Mouse (Mus musculus) limb, embryonic 10.5 days (tissue): ENCODE measurements around the gene N4bp2l1. TPM values are rescaled to one million over a fixed set of nuclear protein-coding genes. Genes with fewer than 3 reads are reported as not detected.

Experiments used
- DNase-seq: peaks from one replicate; pipeline ENCODE4 v3.0.0-alpha.2; 2017; ENCODE audit warnings: low spot score
- H3K27ac ChIP-seq: fragments of 300-500 bp; sonication (generic); 2 replicates; pipeline ENCODE4 v1.5.1; 2016; ENCODE audit warnings: mild to moderate bottlenecking
- H3K27me3 ChIP-seq: fragments of 300-500 bp; sonication (generic); 2 replicates; pipeline ENCODE4 v1.6.1; 2016; ENCODE audit warnings: low read depth, mild to moderate bottlenecking; ENCODE audit not compliant: poor library complexity, severe bottlenecking
- H3K36me3 ChIP-seq: fragments of 300-500 bp; sonication (generic); 2 replicates; pipeline ENCODE4 v1.6.1; 2016; ENCODE audit warnings: mild to moderate bottlenecking, moderate library complexity
- H3K4me1 ChIP-seq: fragments of 300-500 bp; sonication (generic); 2 replicates; pipeline ENCODE4 v1.6.1; 2016
- H3K4me3 ChIP-seq: fragments of 300-500 bp; sonication (generic); 2 replicates; pipeline ENCODE4 v1.5.1; 2016; ENCODE audit warnings: mild to moderate bottlenecking, moderate library complexity
- H3K9me3 ChIP-seq: fragments of 300-500 bp; sonication (generic); replicated peaks from 2 replicates; pipeline ENCODE4 v1.6.1; 2016; ENCODE audit warnings: mild to moderate bottlenecking
- WGBS: fragments of 180-500 bp; shearing (Covaris S2); methylation state at CpG from one replicate; pipeline ENCODE4 v1.1.7; 2016; 5-methylcytosine and 5-hydroxymethylcytosine counted together
- polyA plus RNA-seq: library from polyadenylated mRNA; unstranded; fragments of >200 nt; fragmentation: Nextera tagmentation; extraction: Ambion mirVana; gene quantifications from 2 replicates; pipeline ENCODE4 v1.2.1, GENCODE M21; 2016

Gene N4bp2l1
- polyA plus RNA-seq, 1 experiment from 2014 or later = 2.7 TPM

GRCm38 (mm10) chr5:150614054-150614453 is 17.1 kb upstream of the N4bp2l1 start:
- Histone ChIP-seq H3K27ac (no peak overlapping the region), H3K9me3 (no peaks in the 10 kb centered on the region), H3K4me3 (no peak overlapping the region), H3K36me3 (no peaks in the 10 kb centered on the region), H3K27me3 (no peaks in the 10 kb centered on the region), H3K4me1 (0 out of 2 replicates have a peak, but pooled peaks cover 6% of the 10 kb centered on the region)
- 85% methylated on average over 2 of the region's 2 CpGs for WGBS
- DNase-seq = no peak

GRCm38 (mm10) chr5:150611697-150612096 is 14.7 kb upstream of the N4bp2l1 start:
- H3K36me3 ChIP-seq = no peaks in the 10 kb centered on the region
- no peaks in the 10 kb centered on the region for H3K27me3 ChIP-seq
- no peak overlapping the region for H3K4me3 ChIP-seq
- H3K27ac ChIP-seq = no peak overlapping the region
- 0 out of 2 replicates have a peak, but pooled peaks cover 6% of the 10 kb centered on the region for H3K4me1 ChIP-seq
- DNase-seq = no peak
- no peaks in the 10 kb centered on the region for H3K9me3 ChIP-seq
- 73% methylated on average over 12 of the region's 12 CpGs for WGBS

- 92% methylated on average over 1 of the region's 1 CpGs for WGBS
- Histone ChIP-seq H3K4me3 (no peak overlapping the region), H3K27ac (no peak overlapping the region)
These were observed 14.1 kb upstream of the N4bp2l1 start for GRCm38 (mm10) chr5:150611136-150611535.

GRCm38 (mm10) chr5:150607631-150608030 is 10.6 kb upstream of the N4bp2l1 start:
- no peaks in the 10 kb centered on the region for H3K9me3 ChIP-seq
- H3K4me3 ChIP-seq = no peak overlapping the region
- H3K36me3 ChIP-seq = no peaks in the 10 kb centered on the region
- WGBS = 94% methylated on average over 8 of the region's 8 CpGs
- no peak overlapping the region for H3K27ac ChIP-seq
- DNase-seq = no peak
- no peaks in the 10 kb centered on the region for H3K27me3 ChIP-seq
- H3K4me1 ChIP-seq = 0 out of 2 replicates have a peak, but pooled peaks cover 6% of the 10 kb centered on the region

More at GRCm38 (mm10) chr5:150611136-150611535, 14.1 kb upstream of the N4bp2l1 start:
- Histone ChIP-seq H3K36me3 (no peaks in the 10 kb centered on the region), H3K27me3 (no peaks in the 10 kb centered on the region), H3K9me3 (no peaks in the 10 kb centered on the region), H3K4me1 (0 out of 2 replicates have a peak, but pooled peaks cover 6% of the 10 kb centered on the region)
- DNase-seq = no peak

GRCm38 (mm10) chr5:150606131-150606530 is 9.1 kb upstream of the N4bp2l1 start:
- H3K27ac ChIP-seq = no peak overlapping the region
- H3K4me1 ChIP-seq = peaks cover 3% of the 10 kb centered on the region; the same call in 1 of the 2 replicates
- DNase-seq = no peak
- no peaks in the 10 kb centered on the region for H3K36me3 ChIP-seq
- H3K4me3 ChIP-seq = no peak overlapping the region
- WGBS = 94% methylated on average over 6 of the region's 6 CpGs
- H3K9me3 ChIP-seq = no peaks in the 10 kb centered on the region
- H3K27me3 ChIP-seq = no peaks in the 10 kb centered on the region

GRCm38 (mm10) chr5:150601441-150602230 is 4.6 kb upstream of the N4bp2l1 start:
- Histone ChIP-seq H3K27me3 (peaks cover 10% of the 10 kb centered on the region; the same call in 1 of the 2 replicates), H3K9me3 (no peaks in the 10 kb centered on the region), H3K4me1 (peaks cover 33% of the 10 kb centered on the region), H3K27ac (no peak overlapping the region), H3K36me3 (no peaks in the 10 kb centered on the region), H3K4me3 (no peak overlapping the region)
- 91% methylated on average over 14 of the region's 14 CpGs for WGBS
- no peak for DNase-seq

GRCm38 (mm10) chr5:150600554-150601440 is 3.8 kb upstream of the N4bp2l1 start:
- Histone ChIP-seq H3K9me3 (no peaks in the 10 kb centered on the region), H3K4me1 (peaks cover 33% of the 10 kb centered on the region), H3K27me3 (peaks cover 18% of the 10 kb centered on the region), H3K27ac (no peak overlapping the region), H3K36me3 (no peaks in the 10 kb centered on the region), H3K4me3 (no peak overlapping the region)
- 88% methylated on average over 20 of the region's 20 CpGs for WGBS
- no peak for DNase-seq

- H3K36me3 ChIP-seq = no peaks in the 10 kb centered on the region
- 72% methylated on average over 13 of the region's 13 CpGs for WGBS
- no peak for DNase-seq
- H3K4me1 ChIP-seq = peaks cover 38% of the 10 kb centered on the region
- no peaks in the 10 kb centered on the region for H3K9me3 ChIP-seq
- H3K27me3 ChIP-seq = peaks cover 30% of the 10 kb centered on the region
- H3K4me3 ChIP-seq = no peak overlapping the region
- no peak overlapping the region for H3K27ac ChIP-seq
These were observed 2.6 kb upstream of the N4bp2l1 start for GRCm38 (mm10) chr5:150599301-150600294.

GRCm38 (mm10) chr5:150598202-150599119 is 1.5 kb upstream of the N4bp2l1 start:
- no peak overlapping the region for H3K4me3 ChIP-seq
- no peaks in the 10 kb centered on the region for H3K9me3 ChIP-seq
- H3K27me3 ChIP-seq = peaks cover 40% of the 10 kb centered on the region
- WGBS = 62% methylated on average over 21 of the region's 21 CpGs
- no peaks in the 10 kb centered on the region for H3K36me3 ChIP-seq
- no peak for DNase-seq
- peaks cover 49% of the 10 kb centered on the region for H3K4me1 ChIP-seq
- H3K27ac ChIP-seq = no peak overlapping the region

- WGBS = 55% methylated on average over 11 of the region's 11 CpGs
- Histone ChIP-seq H3K27ac (no peak overlapping the region), H3K4me3 (no peak overlapping the region), H3K27me3 (peaks cover 62% of the 10 kb centered on the region), H3K36me3 (no peaks in the 10 kb centered on the region), H3K9me3 (no peaks in the 10 kb centered on the region), H3K4me1 (peaks cover 48% of the 10 kb centered on the region)
- no peak for DNase-seq
These were observed 1.5 kb downstream of the N4bp2l1 start for GRCm38 (mm10) chr5:150595366-150596016.
